ENCODE assay signal across 8 mouse cellular contexts in the genomic region with DNA sequence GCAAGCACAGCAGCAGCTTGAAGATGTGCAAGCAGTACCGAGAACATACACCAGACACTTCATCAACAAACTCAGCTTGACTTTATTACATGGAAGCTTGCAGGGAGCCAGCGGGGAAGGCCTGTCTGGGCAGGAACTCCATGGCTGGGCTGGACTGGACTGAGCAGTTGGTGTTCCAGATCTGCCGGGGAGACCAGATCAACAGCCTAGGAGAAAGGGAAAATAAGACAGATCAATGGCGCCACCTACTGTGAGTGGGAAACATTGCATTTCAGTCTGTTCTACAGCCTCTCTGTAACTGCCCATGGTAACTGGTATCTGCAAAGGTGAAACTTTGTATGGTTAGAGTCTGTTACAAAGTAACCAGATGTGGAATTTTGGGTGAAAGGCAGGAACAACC. TPM values are rescaled to one million over a fixed set of nuclear protein-coding genes. Genes with fewer than 3 reads are reported as not detected.
DNase-seq lines count a peak whose midpoint lies in the region; ATAC-seq and TF ChIP-seq lines count a peak whose summit lies in the region.

No protein-coding gene starts in this region.

- no peak overlapping the region for H3K4me3 ChIP-seq in cerebellum, adult 2 months (replicated peaks; ENCODE audit: insufficient read depth, low read depth, low read length)
- no peak overlapping the region for H3K4me3 ChIP-seq in forebrain, embryonic 16.5 days (replicated peaks; ENCODE audit: low read length)

- no peak overlapping the region for H3K27ac ChIP-seq in cerebellum, adult 2 months (ENCODE audit: insufficient read depth, low read length)
- no peak overlapping the region for H3K27ac ChIP-seq in forebrain, embryonic 16.5 days (ENCODE audit: low read length)

- intact Hi-C loops in heart, postnatal 36 days (cut with DNase I), result loop anchor here (1.0 kb wide), 2 partner anchors 57 to 242 kb away; a partner anchor contains a TSS

- DNase-seq in ES-CJ7 (ENCODE audit: low read depth, low spot score), result peak; percentile 84
- DNase-seq in cerebellum, adult 2 months, result peak; percentile 87
- DNase-seq in heart, postnatal 36 days, result peak; percentile 87 to 89
- peak; percentile 73 to 87 for DNase-seq in layer of hippocampus, adult 18-20 months (ENCODE audit: low spot score in 2 of 2)
- DNase-seq in lung, adult 18-20 months, result peak; percentile 82 to 86
- DNase-seq in thymus, postnatal 0 days (ENCODE audit: low spot score), result peak; percentile 64

- H3K4me1 ChIP-seq in cerebellum, adult 2 months (ENCODE audit: control insufficient read depth, insufficient read depth, low read length), result peaks cover 3% of the 10 kb centered on the region
- H3K4me1 ChIP-seq in forebrain, embryonic 16.5 days (replicated peaks; ENCODE audit: control insufficient read depth, insufficient read depth, low read length), result no peaks in the 10 kb centered on the region

- no peak overlapping the region for H3K9ac ChIP-seq in forebrain, embryonic 16.5 days (replicated peaks; ENCODE audit: low read depth, low read length)

- peak; percentile 68 for ATAC-seq in forebrain, embryonic 16.5 days
- peak; percentile 72 for ATAC-seq in neutrophil, adult 5-6 weeks (ENCODE audit: extremely low read depth, insufficient number of reproducible peaks, low FRiP score, poor library complexity, severe bottlenecking)

- H3K4me2 ChIP-seq in forebrain, embryonic 16.5 days (ENCODE audit: low read length), result no peak overlapping the region

- peak; percentile 83 for TF ChIP-seq CTCF in cerebellum, adult 2 months (IDR thresholded peaks at IDR 0.05; ENCODE audit: borderline replicate concordance, insufficient read depth, low read depth, low read length)

- no peaks in the 10 kb centered on the region for H3K9me3 ChIP-seq in forebrain, embryonic 16.5 days (ENCODE audit: control insufficient read depth, low read length)

- 0% methylated on average over 4 of the region's 4 CpGs for WGBS in cerebellum, adult 2 months
- 30% methylated on average over 4 of the region's 4 CpGs for WGBS in forebrain, embryonic 16.5 days

- no peak for TF ChIP-seq POLR2A in cerebellum, adult 2 months (IDR thresholded peaks at IDR 0.05; ENCODE audit: borderline replicate concordance, insufficient read depth, low read length)

- no peaks in the 10 kb centered on the region for H3K27me3 ChIP-seq in cerebellum, adult 2 months (ENCODE audit: control insufficient read depth, insufficient read depth, low read length)
- no peaks in the 10 kb centered on the region for H3K27me3 ChIP-seq in forebrain, embryonic 16.5 days (replicated peaks; ENCODE audit: control insufficient read depth, insufficient read depth, low read length)

- H3K36me3 ChIP-seq in forebrain, embryonic 16.5 days (ENCODE audit: control insufficient read depth, insufficient read depth), result no peaks in the 10 kb centered on the region; the same call in 1 of the 2 replicates

RNA-seq across cellular contexts. Expression of a gene that starts 14.5 kb away (rescaled TPM):
- 203 and 218 TPM in 2 replicates for polyA plus RNA-seq in cerebellum, adult 2 months (2012; rRNA removed)
- 218 and 221 TPM in 2 replicates for polyA plus RNA-seq in forebrain, embryonic 16.5 days (2015; fragmentation: Nextera tagmentation; extraction: Ambion mirVana)
- 100 to 1,000 TPM; 117 to 124 TPM for total RNA-seq in heart, postnatal 36 days (2021)
- total RNA-seq in layer of hippocampus, adult 18-20 months (2021), result 10 to 100 TPM; 93.8 to 94.5 TPM
- total RNA-seq in neutrophil, adult 5-6 weeks (2017), result 50.4 and 53.9 TPM in 2 replicates
- 449 and 452 TPM in 2 replicates for polyA plus RNA-seq in thymus, postnatal 0 days (2015; fragmentation: Nextera tagmentation; extraction: Ambion mirVana)

RNA-seq across cellular contexts. Expression of a gene that starts 22.9 kb away (rescaled TPM):
- 21.3 and 22.8 TPM in 2 replicates for polyA plus RNA-seq in cerebellum, adult 2 months (2012; rRNA removed)
- polyA plus RNA-seq in forebrain, embryonic 16.5 days (2015; fragmentation: Nextera tagmentation; extraction: Ambion mirVana), result 144 and 158 TPM in 2 replicates
- 10 to 100 TPM; 38.8 to 39.0 TPM for total RNA-seq in heart, postnatal 36 days (2021)
- 10 to 100 TPM; 34.6 to 34.8 TPM for total RNA-seq in layer of hippocampus, adult 18-20 months (2021)
- total RNA-seq in neutrophil, adult 5-6 weeks (2017), result 48.6 and 49.8 TPM in 2 replicates
- polyA plus RNA-seq in thymus, postnatal 0 days (2015; fragmentation: Nextera tagmentation; extraction: Ambion mirVana), result 149 and 159 TPM in 2 replicates

RNA-seq across cellular contexts. Expression of a gene that starts 23.6 kb away (rescaled TPM):
- 1,317 and 1,324 TPM in 2 replicates for polyA plus RNA-seq in cerebellum, adult 2 months (2012; rRNA removed)
- 316 and 452 TPM in 2 replicates for polyA plus RNA-seq in forebrain, embryonic 16.5 days (2015; fragmentation: Nextera tagmentation; extraction: Ambion mirVana)
- total RNA-seq in heart, postnatal 36 days (2021), result 100 to 1,000 TPM; 645 to 801 TPM
- total RNA-seq in layer of hippocampus, adult 18-20 months (2021), result 100 to 1,000 TPM; 251 to 284 TPM
- 0.81 TPM in 1 of 2 replicates, not detected in the other for total RNA-seq in neutrophil, adult 5-6 weeks (2017)
- 297 TPM in 2 replicates for polyA plus RNA-seq in thymus, postnatal 0 days (2015; fragmentation: Nextera tagmentation; extraction: Ambion mirVana)

Comparison
In these comparisons a context has a peak if more than half of its experiments do, and no peak if none do; other contexts are left out.
1. RNA of a gene that starts 23.6 kb away (total RNA-seq): 645 to 801 TPM in heart, postnatal 36 days and 251 to 284 TPM in layer of hippocampus, adult 18-20 months; 0.81 TPM in neutrophil, adult 5-6 weeks; every median in the first group is over 100 times any median in the second.
2. Peak in every context shown above with its lines, with median percentiles within 50 percentile points of each other: DNase-seq.